Comparison of ENCODE assay signal across 30 mouse cellular contexts in the genomic region with DNA sequence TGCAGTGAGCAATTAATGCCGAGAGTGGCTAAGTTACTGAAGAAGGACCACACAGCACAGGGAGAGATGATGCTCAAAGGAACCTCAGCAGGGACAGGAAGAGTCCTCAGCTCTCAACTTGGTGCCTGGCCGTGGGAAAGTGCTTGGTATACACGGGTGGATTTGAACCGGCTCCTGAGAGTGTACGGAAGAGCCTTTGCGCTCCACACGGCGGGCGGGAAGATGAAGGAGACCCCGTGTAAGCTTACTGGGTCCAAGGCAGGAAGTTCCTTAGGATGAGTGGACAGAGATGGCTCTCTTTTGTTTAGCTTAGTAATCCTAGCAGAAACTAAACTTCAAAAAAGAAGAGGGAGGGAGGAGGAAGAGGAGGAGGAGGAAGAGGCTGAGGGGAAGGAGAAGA.
"Had no signal": no experiment of that assay in that cellular context is flagged by ENCODE, and none has a peak within 500 bp of the region (broad histone marks: within the 10 kb centered on the region; RNA-seq: fewer than 3 reads in every experiment).

No protein-coding gene starts in this region.

- H3K36me3 ChIP-seq: limb, embryonic 12.5 days; limb, embryonic 13.5 days; limb, embryonic 15.5 days; liver, embryonic 12.5 days; liver, embryonic 13.5 days; liver, embryonic 15.5 days; lung, embryonic 15.5 days; midbrain, embryonic 10.5 days; midbrain, embryonic 12.5 days; midbrain, embryonic 13.5 days; midbrain, embryonic 15.5 days; neural tube, embryonic 12.5 days had no signal

- H3K4me3 ChIP-seq: limb, embryonic 12.5 days; limb, embryonic 13.5 days; limb, embryonic 15.5 days; liver, embryonic 12.5 days; liver, embryonic 13.5 days; liver, embryonic 15.5 days; lung, embryonic 15.5 days; megakaryocyte, embryonic 14.5 days; midbrain, embryonic 10.5 days; midbrain, embryonic 12.5 days; midbrain, embryonic 13.5 days; midbrain, embryonic 15.5 days; myocyte; neural tube, embryonic 12.5 days had no signal

- H3K27ac ChIP-seq: limb, embryonic 12.5 days; limb, embryonic 13.5 days; limb, embryonic 15.5 days; liver, embryonic 13.5 days; liver, embryonic 14.5 days; lung, embryonic 15.5 days; macrophage; midbrain, embryonic 10.5 days; midbrain, embryonic 12.5 days; midbrain, embryonic 13.5 days; midbrain, embryonic 15.5 days; neural tube, embryonic 12.5 days had no signal

- H3K9me3 ChIP-seq: limb, embryonic 13.5 days; limb, embryonic 15.5 days; liver, embryonic 12.5 days; liver, embryonic 15.5 days; lung, embryonic 15.5 days; midbrain, embryonic 10.5 days; midbrain, embryonic 12.5 days; midbrain, embryonic 13.5 days; midbrain, embryonic 15.5 days; neural tube, embryonic 12.5 days had no signal

- DNase-seq: left cerebral cortex, postnatal 4 days; liver; liver, embryonic 13.5 days; liver, postnatal 0 days; lung, adult 18-20 months; lung, adult 2 months; lung, embryonic 14.5 days; lung, postnatal 10 days; lung, postnatal 14 days; lung, postnatal 36 days; lung, postnatal 4 days; midbrain, embryonic 14.5 days had no signal

- H3K27me3 ChIP-seq: limb, embryonic 12.5 days; limb, embryonic 13.5 days; limb, embryonic 15.5 days; liver, embryonic 12.5 days; liver, embryonic 13.5 days; liver, embryonic 15.5 days; lung, embryonic 15.5 days; megakaryocyte, embryonic 14.5 days; midbrain, embryonic 13.5 days; midbrain, embryonic 15.5 days; neural tube, embryonic 12.5 days had no signal

- ATAC-seq: liver, embryonic 12.5 days; liver, postnatal 0 days; lung, postnatal 0 days; midbrain, embryonic 13.5 days; midbrain, embryonic 15.5 days; midbrain, embryonic 16.5 days had no signal

- H3K4me2 ChIP-seq: limb, embryonic 12.5 days; limb, embryonic 15.5 days; liver, embryonic 11.5 days; liver, embryonic 12.5 days; liver, embryonic 13.5 days; liver, embryonic 15.5 days; lung, embryonic 14.5 days; midbrain, embryonic 12.5 days; midbrain, embryonic 13.5 days; midbrain, embryonic 15.5 days; neural tube, embryonic 12.5 days had no signal

- H3K4me1 ChIP-seq: liver, embryonic 12.5 days; liver, embryonic 13.5 days; liver, embryonic 15.5 days; megakaryocyte, embryonic 14.5 days; midbrain, embryonic 12.5 days; midbrain, embryonic 15.5 days had no signal

- H3K9ac ChIP-seq: limb, embryonic 12.5 days; limb, embryonic 13.5 days; limb, embryonic 15.5 days; liver, embryonic 12.5 days; liver, embryonic 13.5 days; liver, embryonic 14.5 days; liver, embryonic 15.5 days; liver, postnatal 0 days; lung, embryonic 14.5 days; lung, embryonic 15.5 days; midbrain, embryonic 12.5 days; midbrain, embryonic 13.5 days; midbrain, embryonic 15.5 days; neural tube, embryonic 12.5 days had no signal
